Mouse (Mus musculus): ENCODE results near the gene Micu1. TPM values are rescaled to one million over a fixed set of nuclear protein-coding genes. Genes with fewer than 3 reads are reported as not detected.
A peak's percentile ranks its signal among the peaks of the same experiment; 100 is the strongest.

Micu1 gene
- polyA plus RNA-seq, 1 experiment from 2014 or later: 69.1 TPM

GRCm38 (mm10) chr10:59907695-59908299, 205.5 kb downstream of the Micu1 start:
- ATAC-seq: peak; percentile 43
- DNase-seq (ENCODE audit: low spot score): peak; percentile 62
- whole genome bisulfite sequencing: 35% methylated on average over 7 of the region's 7 CpGs

GRCm38 (mm10) chr10:59908776-59909315, 206.6 kb downstream of the Micu1 start:
- DNase-seq (ENCODE audit: low spot score): no peak

More at GRCm38 (mm10) chr10:59907695-59908299, 205.5 kb downstream of the Micu1 start:
- H3K9ac ChIP-seq (ENCODE audit: low read length): no peak overlapping the region
- no peaks in the 10 kb centered on the region for H3K36me3 ChIP-seq (ENCODE audit: control insufficient read depth, insufficient read depth, low read length)
- H3K4me1 ChIP-seq (ENCODE audit: control insufficient read depth, insufficient read depth, low read length): peaks cover 17% of the 10 kb centered on the region
- H3K27me3 ChIP-seq (replicated peaks; ENCODE audit: control insufficient read depth, insufficient read depth, low read length): no peaks in the 10 kb centered on the region
- no peak overlapping the region for H3K4me3 ChIP-seq (ENCODE audit: low read depth, low read length)
- no peaks in the 10 kb centered on the region for H3K9me3 ChIP-seq (replicated peaks; ENCODE audit: control insufficient read depth, low read length)
- 0 out of 2 replicates have a peak overlapping the region, but pooled peaks have one; percentile 45 for H3K27ac ChIP-seq (ENCODE audit: low read depth, low read length)
- H3K4me2 ChIP-seq (ENCODE audit: low read length): no peak overlapping the region

GRCm38 (mm10) chr10:59909357-59909847, 207.1 kb downstream of the Micu1 start:
- H3K4me1 ChIP-seq (ENCODE audit: control insufficient read depth, insufficient read depth, low read length): peaks cover 17% of the 10 kb centered on the region
- peak overlapping the region; percentile 2; the same call in 1 of the 2 replicates for H3K27ac ChIP-seq (ENCODE audit: low read depth, low read length)
- H3K27me3 ChIP-seq (replicated peaks; ENCODE audit: control insufficient read depth, insufficient read depth, low read length): no peaks in the 10 kb centered on the region
- ATAC-seq (peak; percentile 35; the same call in 1 of the 2 replicates), DNase-seq (ENCODE audit: low spot score) (peak; percentile 75)
- no peaks in the 10 kb centered on the region for H3K9me3 ChIP-seq (replicated peaks; ENCODE audit: control insufficient read depth, low read length)
- H3K4me2 ChIP-seq (ENCODE audit: low read length): peak overlapping the region; percentile 20; the same call in 1 of the 2 replicates
- H3K9ac ChIP-seq (ENCODE audit: low read length): no peak overlapping the region
- no peaks in the 10 kb centered on the region for H3K36me3 ChIP-seq (ENCODE audit: control insufficient read depth, insufficient read depth, low read length)
- H3K4me3 ChIP-seq (ENCODE audit: low read depth, low read length): no peak overlapping the region
- WGBS: 10% methylated on average over 14 of the region's 14 CpGs

More at GRCm38 (mm10) chr10:59908776-59909315, 206.6 kb downstream of the Micu1 start:
- ATAC-seq: no peak; the same call in 1 of the 2 replicates
- Histone ChIP-seq H3K36me3 (ENCODE audit: control insufficient read depth, insufficient read depth, low read length) (no peaks in the 10 kb centered on the region), H3K27me3 (replicated peaks; ENCODE audit: control insufficient read depth, insufficient read depth, low read length) (no peaks in the 10 kb centered on the region), H3K9ac (ENCODE audit: low read length) (no peak overlapping the region), H3K9me3 (replicated peaks; ENCODE audit: control insufficient read depth, low read length) (no peaks in the 10 kb centered on the region), H3K4me1 (ENCODE audit: control insufficient read depth, insufficient read depth, low read length) (peaks cover 17% of the 10 kb centered on the region), H3K4me2 (ENCODE audit: low read length) (no peak overlapping the region), H3K4me3 (ENCODE audit: low read depth, low read length) (no peak overlapping the region), H3K27ac (ENCODE audit: low read depth, low read length) (no peak overlapping the region)
- 57% methylated on average over 7 of the region's 7 CpGs for WGBS

- Histone ChIP-seq H3K9me3 (replicated peaks; ENCODE audit: control insufficient read depth, low read length) (no peaks in the 10 kb centered on the region), H3K4me1 (ENCODE audit: control insufficient read depth, insufficient read depth, low read length) (peaks cover 22% of the 10 kb centered on the region), H3K27me3 (replicated peaks; ENCODE audit: control insufficient read depth, insufficient read depth, low read length) (no peaks in the 10 kb centered on the region), H3K4me3 (ENCODE audit: low read depth, low read length) (no peak overlapping the region), H3K36me3 (ENCODE audit: control insufficient read depth, insufficient read depth, low read length) (no peaks in the 10 kb centered on the region), H3K4me2 (ENCODE audit: low read length) (0 out of 2 replicates have a peak overlapping the region, but pooled peaks have one; percentile 23), H3K27ac (ENCODE audit: low read depth, low read length) (no peak overlapping the region), H3K9ac (ENCODE audit: low read length) (no peak overlapping the region)
- DNase-seq (ENCODE audit: low spot score) (no peak), ATAC-seq (no peak)
- 40% methylated on average over 6 of the region's 6 CpGs for WGBS
Observed at GRCm38 (mm10) chr10:59911091-59911490, 208.8 kb downstream of the Micu1 start.

- 5% methylated on average over 25 of the region's 25 CpGs for WGBS
- ATAC-seq (no peak), DNase-seq (ENCODE audit: low spot score) (no peak)
- Histone ChIP-seq H3K4me1 (ENCODE audit: control insufficient read depth, insufficient read depth, low read length) (peaks cover 25% of the 10 kb centered on the region), H3K27me3 (replicated peaks; ENCODE audit: control insufficient read depth, insufficient read depth, low read length) (no peaks in the 10 kb centered on the region), H3K9me3 (replicated peaks; ENCODE audit: control insufficient read depth, low read length) (no peaks in the 10 kb centered on the region), H3K4me3 (ENCODE audit: low read depth, low read length) (no peak overlapping the region), H3K36me3 (ENCODE audit: control insufficient read depth, insufficient read depth, low read length) (no peaks in the 10 kb centered on the region), H3K4me2 (ENCODE audit: low read length) (peak overlapping the region; percentile 23; the same call in 1 of the 2 replicates), H3K9ac (ENCODE audit: low read length) (peak overlapping the region; percentile 47; the same call in 1 of the 2 replicates), H3K27ac (ENCODE audit: low read depth, low read length) (no peak overlapping the region)
Observed at GRCm38 (mm10) chr10:59911561-59912198, 209.4 kb downstream of the Micu1 start.

Other genes with a start within 250 kb of the Micu1 start
- gene Gm10322, start 86.4 kb upstream of the Micu1 start, polyA plus RNA-seq (2014; fragmentation: Nextera tagmentation; extraction: Ambion mirVana): not detected in 2 replicates
- gene Mcu, start 85.8 kb upstream of the Micu1 start, polyA plus RNA-seq (2014; fragmentation: Nextera tagmentation; extraction: Ambion mirVana): 19.5 and 23.2 TPM in 2 replicates
- gene Dnajb12, start 177.1 kb downstream of the Micu1 start, polyA plus RNA-seq (2014; fragmentation: Nextera tagmentation; extraction: Ambion mirVana): 18.8 and 19.7 TPM in 2 replicates
- gene Ddit4, start 249.4 kb downstream of the Micu1 start, polyA plus RNA-seq (2014; fragmentation: Nextera tagmentation; extraction: Ambion mirVana): 10.2 and 11.1 TPM in 2 replicates